Mouse (Mus musculus) CD4-positive, CD25-positive, alpha-beta regulatory T cell, adult 2 months (primary cell): Measurements from ENCODE around the gene Gucy1a1.
A peak's percentile ranks its signal among the peaks of the same experiment; 100 is the strongest.
"Not testable (repeated sequence)": the region's sequence is repeated elsewhere in the genome, so short reads cannot be mapped to it uniquely, and the experiment has no call there.

Experiments
- DNase-seq: peaks from one replicate; pipeline ENCODE4 v3.0.0-alpha.2; 2012; ENCODE audit warnings: low read depth, low spot score

Gucy1a1 gene

GRCm38 (mm10) chr3:82145126-82145901, at the start of gene Gucy1a1:
TSS of gene Gucy1a1 (minus strand) at chr3:82145789.
- peak; percentile 48 for DNase-seq

DNA sequence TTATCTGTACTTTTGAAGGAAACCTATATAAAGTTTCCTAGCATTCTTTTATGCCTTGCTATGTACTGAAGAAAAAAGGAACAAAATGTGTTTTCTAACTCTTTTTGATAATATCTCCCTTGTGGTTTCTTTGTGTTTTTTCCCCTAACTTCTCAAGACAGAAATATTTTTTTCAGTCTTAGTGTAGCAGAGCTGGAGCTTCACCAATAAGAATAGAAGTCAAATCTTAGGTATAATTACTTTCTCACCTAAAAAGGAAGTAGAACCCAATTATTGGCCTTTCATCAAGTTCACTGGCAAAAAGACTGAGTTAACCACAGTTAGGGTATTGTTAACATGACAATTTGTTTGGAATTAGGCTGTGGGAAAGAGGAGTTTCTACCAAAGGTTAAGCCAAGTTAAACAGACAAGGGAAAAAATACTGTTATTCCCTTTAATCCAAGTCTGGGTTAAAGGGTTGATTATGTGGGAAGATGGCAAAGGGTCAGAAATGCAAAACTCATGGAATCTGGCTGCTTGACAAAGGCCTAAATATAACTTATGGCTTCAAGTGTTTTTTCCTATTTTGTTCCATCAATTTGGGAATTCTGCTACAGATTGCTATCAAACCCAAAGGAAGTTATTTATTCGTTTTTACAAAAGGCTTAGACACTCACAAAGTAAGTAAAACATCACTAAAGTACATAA, 46.1 kb upstream of the Gucy1a1 start:
- peak; percentile 19 for DNase-seq

- no peak for DNase-seq
These were observed 40.0 kb upstream of the Gucy1a1 start for GRCm38 (mm10) chr3:82185626-82186025.

DNA sequence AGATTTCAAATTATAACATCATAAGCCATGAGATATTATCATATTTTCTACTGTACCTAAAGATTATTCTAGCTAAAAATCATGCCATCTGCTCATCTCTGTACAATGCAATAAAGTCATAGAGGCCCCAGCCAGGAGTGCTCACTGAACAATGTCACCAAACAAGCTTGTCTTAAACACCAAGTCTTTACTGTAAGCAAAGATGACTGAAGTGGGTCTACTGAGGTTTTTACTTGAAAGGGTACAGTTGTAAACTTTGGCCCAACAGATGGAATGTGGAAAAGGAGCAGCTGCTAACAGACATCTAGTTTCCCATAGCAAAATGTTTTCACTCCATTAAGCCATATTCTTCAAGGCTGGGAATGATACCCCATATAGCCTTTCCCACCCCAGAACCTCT, 35.9 kb upstream of the Gucy1a1 start:
- no peak for DNase-seq

GRCm38 (mm10) chr3:82180253-82180652, 34.7 kb upstream of the Gucy1a1 start:
- no peak for DNase-seq

GRCm38 (mm10) chr3:82175501-82175900, 29.9 kb upstream of the Gucy1a1 start:
- no peak for DNase-seq

- DNase-seq = no peak
These were observed 21.5 kb upstream of the Gucy1a1 start for GRCm38 (mm10) chr3:82167064-82167463.

DNA sequence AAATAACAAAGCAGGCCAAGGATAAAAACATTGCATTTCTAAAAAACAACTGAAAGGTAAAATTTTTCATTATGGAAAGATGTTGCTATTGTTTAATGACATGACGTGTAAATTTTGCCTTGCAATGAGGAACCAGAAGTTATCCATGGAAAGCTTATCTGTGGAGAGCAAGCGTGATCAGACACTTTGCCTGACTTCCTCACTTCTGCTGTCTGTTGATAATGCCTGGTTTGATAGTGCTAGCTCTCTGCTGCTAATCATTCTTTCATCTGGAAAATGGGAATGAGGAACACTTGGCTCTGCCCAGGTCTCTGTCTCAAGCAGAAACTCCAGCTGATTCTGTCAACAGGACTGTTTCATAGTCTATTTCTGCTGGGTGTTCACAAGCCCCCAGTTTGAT, 20.3 kb upstream of the Gucy1a1 start:
- DNase-seq = no peak

DNA sequence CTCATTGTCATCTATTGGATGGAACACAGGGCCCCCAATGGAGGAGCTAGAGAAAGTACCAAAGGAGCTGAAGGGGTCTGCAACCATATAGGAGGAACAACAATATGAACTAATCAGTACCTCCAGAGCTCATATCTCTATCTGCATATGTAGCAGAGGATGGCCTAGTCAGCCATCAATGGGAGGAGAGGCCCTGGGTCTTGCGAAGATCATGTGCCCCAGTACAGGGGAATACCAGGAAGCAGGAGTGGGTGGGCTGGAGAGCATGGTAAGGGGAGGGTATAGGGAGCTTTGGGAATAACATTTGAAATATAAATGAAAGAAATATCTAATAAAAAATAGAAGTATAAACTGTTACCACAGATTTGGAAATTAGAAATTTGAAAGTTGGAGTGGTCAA, 17.4 kb upstream of the Gucy1a1 start:
- not testable (repeated sequence) for DNase-seq

DNA sequence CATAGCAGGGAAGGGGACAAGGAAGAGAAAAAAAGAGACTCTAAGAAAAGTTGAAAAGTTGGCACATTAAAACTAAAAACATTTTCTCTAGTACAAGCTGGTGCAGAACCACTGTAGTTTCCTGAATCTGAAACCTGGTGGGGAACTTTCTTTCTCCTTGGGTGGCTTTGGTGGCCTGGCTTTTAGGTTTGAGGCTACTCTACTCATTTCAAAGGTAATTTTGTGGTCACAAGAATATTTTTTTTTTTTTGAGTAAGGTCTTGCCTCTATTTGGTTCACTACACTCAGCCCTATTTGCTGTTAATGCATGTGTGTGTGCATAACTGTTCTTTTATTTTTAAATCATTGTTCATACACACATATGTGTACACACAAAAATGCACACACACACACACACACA, 389 bp upstream of the Gucy1a1 start:
- DNase-seq = no peak

- DNase-seq = no peak
These were observed 864 bp downstream of the Gucy1a1 start for GRCm38 (mm10) chr3:82144725-82145125.

GRCm38 (mm10) chr3:82140781-82141180, 4.8 kb downstream of the Gucy1a1 start:
- peak; percentile 19 for DNase-seq

DNA sequence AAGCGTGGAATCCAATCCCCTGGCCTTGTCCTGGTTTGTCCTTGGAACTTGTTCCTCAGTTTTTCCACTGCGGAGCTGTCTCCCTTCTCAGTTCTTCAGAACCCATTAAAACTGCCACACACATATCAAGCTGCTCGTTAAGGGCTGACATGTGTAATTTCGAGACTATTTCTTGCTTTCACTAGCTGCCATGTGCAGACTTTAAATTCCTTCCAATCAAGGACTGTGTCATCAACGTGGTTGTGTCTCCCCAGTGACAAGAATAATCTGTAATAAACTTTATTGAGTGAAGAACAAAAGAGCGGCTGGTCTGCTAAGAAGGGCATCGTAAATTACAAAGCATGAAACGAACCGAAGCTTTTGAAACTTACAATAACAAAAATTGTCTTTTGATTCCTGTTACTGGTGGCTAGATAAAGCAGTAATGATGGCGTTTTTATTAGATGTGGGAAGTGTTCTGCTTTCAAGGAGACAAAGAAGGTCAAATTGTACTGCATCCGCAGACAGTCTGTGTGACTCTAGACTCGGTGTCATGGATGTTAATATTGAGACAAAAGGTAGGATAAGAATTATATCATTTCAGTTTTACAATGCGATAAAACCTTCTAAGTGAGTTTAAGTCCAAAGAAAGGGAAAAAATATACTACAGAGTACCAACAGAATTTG, 7.5 kb downstream of the Gucy1a1 start:
- DNase-seq = no peak

- no peak for DNase-seq
These were observed 10.1 kb downstream of the Gucy1a1 start for GRCm38 (mm10) chr3:82135483-82135882.

- DNase-seq = no peak
These were observed 16.3 kb downstream of the Gucy1a1 start for GRCm38 (mm10) chr3:82129258-82129657.

DNA sequence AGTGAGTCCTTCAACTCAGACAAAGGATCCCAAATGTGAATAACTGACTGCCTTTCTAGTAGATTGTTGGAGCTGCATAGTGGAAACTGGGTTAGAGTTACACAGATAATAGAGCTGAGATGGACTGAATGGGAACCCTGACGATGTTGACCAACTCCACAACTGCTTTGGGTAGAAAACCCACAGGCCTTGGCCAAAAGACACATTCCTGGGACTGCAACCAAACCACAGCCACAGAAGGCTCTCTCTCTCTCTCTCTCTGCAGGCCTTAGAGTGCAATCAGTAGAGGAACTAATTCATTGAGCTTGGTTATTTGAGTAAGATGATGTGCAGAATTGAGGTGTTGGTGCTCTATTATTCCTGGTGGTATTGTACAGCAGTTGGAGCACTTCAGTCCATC, 21.0 kb downstream of the Gucy1a1 start:
- DNase-seq = no peak

GRCm38 (mm10) chr3:82118916-82119315, 26.7 kb downstream of the Gucy1a1 start:
- no peak for DNase-seq

DNA sequence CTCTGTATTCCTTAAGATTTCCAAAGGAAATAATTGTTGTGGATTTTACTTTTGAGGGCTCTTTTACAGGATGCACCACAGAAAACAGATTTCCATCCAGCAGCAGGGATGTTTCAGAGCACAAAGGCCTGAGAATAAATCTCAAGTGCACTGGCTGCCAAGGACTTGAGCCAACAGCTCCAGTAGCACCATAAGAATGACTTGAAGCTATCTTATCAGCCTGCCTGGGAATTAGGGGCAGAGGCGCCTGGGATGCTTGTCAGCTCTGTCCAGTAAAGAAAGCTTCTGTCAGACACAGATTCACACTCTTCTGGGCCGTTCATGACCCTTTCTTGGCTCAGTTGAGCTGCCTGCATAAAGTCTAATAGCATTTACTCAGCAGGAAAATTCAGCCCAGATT, 33.1 kb downstream of the Gucy1a1 start:
- DNase-seq = no peak

DNA sequence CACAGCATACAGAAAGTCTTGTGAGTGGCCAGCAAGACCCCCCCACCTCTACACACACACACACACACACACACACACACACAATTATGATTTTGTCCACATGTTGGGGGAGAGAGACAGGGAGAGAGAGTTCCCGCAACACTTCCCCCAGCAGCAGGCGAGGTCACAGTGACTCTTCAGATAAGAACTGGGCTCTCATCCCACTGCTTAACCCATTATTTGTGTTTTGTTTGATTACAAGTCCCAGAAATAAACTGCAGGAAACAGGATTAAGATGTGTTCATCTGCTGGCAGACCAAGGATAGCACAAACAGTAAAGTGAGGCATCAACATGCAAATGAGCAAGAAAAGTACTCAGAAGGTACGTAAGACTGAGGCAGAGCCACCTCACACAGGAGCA, 33.6 kb downstream of the Gucy1a1 start:
- DNase-seq = no peak

GRCm38 (mm10) chr3:82108951-82109350, 36.6 kb downstream of the Gucy1a1 start:
- no peak for DNase-seq

DNA sequence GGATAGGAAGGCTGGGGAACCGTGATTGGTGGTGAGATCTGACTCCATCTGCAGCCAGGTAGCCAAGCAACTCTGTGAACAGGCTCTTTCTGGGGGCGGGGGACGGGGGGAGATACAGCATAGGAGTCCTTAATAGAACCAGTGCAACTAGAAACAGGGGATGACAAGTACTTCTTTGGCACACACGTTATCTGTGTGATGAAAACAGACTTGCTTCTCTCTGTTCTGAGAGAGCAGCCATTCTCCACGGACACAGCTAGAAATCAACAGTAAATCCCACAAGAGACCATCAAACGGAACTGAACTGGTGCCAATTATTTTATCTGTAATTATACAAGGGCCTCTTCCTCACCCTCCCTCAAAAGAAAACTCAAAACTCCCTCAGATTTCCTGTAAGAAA, 41.4 kb downstream of the Gucy1a1 start:
- no peak for DNase-seq

DNA sequence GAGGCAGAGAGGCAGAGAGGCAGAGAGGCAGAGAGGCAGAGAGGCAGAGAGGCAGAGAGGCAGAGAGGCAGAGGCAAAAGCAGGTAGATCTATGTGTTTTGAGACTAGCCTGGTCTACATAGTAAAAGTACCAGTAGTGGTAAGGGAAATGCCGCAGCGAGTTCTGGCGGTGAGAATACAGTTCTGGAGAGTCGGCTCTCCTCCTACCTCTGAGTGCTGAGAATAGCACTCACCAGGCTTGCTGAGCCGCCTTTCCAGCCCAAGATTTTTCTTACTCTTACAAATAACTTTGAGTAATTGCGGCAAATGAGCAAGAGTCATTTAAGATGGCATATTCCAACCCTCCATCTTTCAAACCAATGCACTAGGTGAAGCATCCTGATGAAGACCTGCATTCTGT, 46.5 kb downstream of the Gucy1a1 start:
- no peak for DNase-seq

- DNase-seq = no peak
These were observed 48.8 kb downstream of the Gucy1a1 start for GRCm38 (mm10) chr3:82096801-82097200.
